Mouse (Mus musculus) bone marrow, adult 2 months (tissue): ENCODE data around the gene Rps6ka4. TPM values are rescaled to one million over a fixed set of nuclear protein-coding genes. Genes with fewer than 3 reads are reported as not detected.

Source experiments
- H3K27ac ChIP-seq: fragments of 200-500 bp; 2 replicates; pipeline ENCODE4 v1.5.1; 2012; ENCODE audit warnings: low read depth, mild to moderate bottlenecking, control low read depth, inconsistent platforms, low read length; ENCODE audit not compliant: control insufficient read depth, poor library complexity, insufficient read depth
- H3K4me1 ChIP-seq: fragments of 200-500 bp; 2 replicates; pipeline ENCODE4 v1.6.1; 2011; ENCODE audit warnings: low read length; ENCODE audit not compliant: control insufficient read depth, insufficient read depth
- H3K4me3 ChIP-seq: fragments of 200-500 bp; replicated peaks from 2 replicates; pipeline ENCODE3; 2011; ENCODE audit warnings: mild to moderate bottlenecking, low read depth, low read length, control low read depth; ENCODE audit not compliant: control insufficient read depth
- CTCF ChIP-seq: fragments of 200-500 bp; IDR thresholded peaks from 2 replicates; pipeline ENCODE4 v1.5.1; 2011; ENCODE audit warnings: low read length, control low read depth; ENCODE audit not compliant: control insufficient read depth, insufficient read depth
- POLR2A ChIP-seq: fragments of 200-500 bp; IDR thresholded peaks from 2 replicates; pipeline ENCODE4 v1.6.1; 2011; ENCODE audit warnings: low read depth, mild to moderate bottlenecking, control low read depth, low read length, borderline replicate concordance; ENCODE audit not compliant: control insufficient read depth
- WGBS: fragments of 180-500 bp; shearing (Covaris S2); methylation state at CpG from one replicate; pipeline ENCODE4 v1.1.7; 2018; 5-methylcytosine and 5-hydroxymethylcytosine counted together
- polyA plus RNA-seq: library from polyadenylated mRNA; stranded (reverse); fragments of >200 nt; gene quantifications from 2 replicates; pipeline ENCODE4 v1.2.4, GENCODE M21; 2011; ENCODE audit warnings: low replicate concordance; ENCODE audit not compliant: missing spikeins, insufficient read depth, insufficient read length

The Rps6ka4 gene
- polyA plus RNA-seq, 1 experiment = 5.5 TPM

- TF ChIP-seq CTCF = no peak
- TF ChIP-seq POLR2A = no peak
- H3K4me3 ChIP-seq = no peak overlapping the region
- 85% methylated on average over 38 of the region's 38 CpGs for WGBS
- H3K4me1 ChIP-seq = peaks cover 4% of the 10 kb centered on the region
- no peak overlapping the region for H3K27ac ChIP-seq
These were observed 15.0 kb upstream of the Rps6ka4 start for GRCm38 (mm10) chr19:6855225-6856031.

GRCm38 (mm10) chr19:6854658-6855057 lies 14.2 kb upstream of the Rps6ka4 start:
- Histone ChIP-seq H3K4me3 (no peak overlapping the region), H3K4me1 (peaks cover 4% of the 10 kb centered on the region), H3K27ac (no peak overlapping the region)
- TF ChIP-seq POLR2A (no peak), CTCF (no peak)
- 88% methylated on average over 12 of the region's 12 CpGs for WGBS

- WGBS = 87% methylated on average over 8 of the region's 8 CpGs
- H3K27ac ChIP-seq = no peak overlapping the region
- peaks cover 3% of the 10 kb centered on the region for H3K4me1 ChIP-seq
- no peak overlapping the region for H3K4me3 ChIP-seq
- TF ChIP-seq CTCF (no peak), POLR2A (no peak)
These were observed 13.5 kb upstream of the Rps6ka4 start for GRCm38 (mm10) chr19:6853903-6854302.

GRCm38 (mm10) chr19:6852393-6853305 lies 12.2 kb upstream of the Rps6ka4 start:
- peaks cover 3% of the 10 kb centered on the region for H3K4me1 ChIP-seq
- no peak overlapping the region for H3K27ac ChIP-seq
- 89% methylated on average over 21 of the region's 21 CpGs for WGBS
- TF ChIP-seq CTCF = no peak
- TF ChIP-seq POLR2A = no peak
- no peak overlapping the region for H3K4me3 ChIP-seq

- H3K27ac ChIP-seq = no peak overlapping the region
- no peak overlapping the region for H3K4me3 ChIP-seq
- H3K4me1 ChIP-seq = peaks cover 3% of the 10 kb centered on the region
- TF ChIP-seq POLR2A (no peak), CTCF (no peak)
- 76% methylated on average over 3 of the region's 3 CpGs for WGBS
These were observed 11.1 kb upstream of the Rps6ka4 start for GRCm38 (mm10) chr19:6851497-6851896.

- TF ChIP-seq CTCF = no peak
- TF ChIP-seq POLR2A = no peak
- H3K4me3 ChIP-seq = no peak overlapping the region
- 89% methylated on average over 23 of the region's 23 CpGs for WGBS
- H3K4me1 ChIP-seq = peaks cover 3% of the 10 kb centered on the region; the same call in 1 of the 2 replicates
- no peak overlapping the region for H3K27ac ChIP-seq
These were observed 9.2 kb upstream of the Rps6ka4 start for GRCm38 (mm10) chr19:6849506-6850068.

GRCm38 (mm10) chr19:6847841-6848517 lies 7.5 kb upstream of the Rps6ka4 start:
- no peak overlapping the region for H3K4me3 ChIP-seq
- WGBS = 92% methylated on average over 31 of the region's 31 CpGs

More at GRCm38 (mm10) chr19:6847841-6848517, 7.5 kb upstream of the Rps6ka4 start:
- TF ChIP-seq CTCF (no peak), POLR2A (no peak)
- H3K4me1 ChIP-seq = peaks cover 1% of the 10 kb centered on the region; the same call in 1 of the 2 replicates
- no peak overlapping the region for H3K27ac ChIP-seq
